Mouse (Mus musculus) C2C12 (cell line): ENCODE measurements around the gene 1700023F06Rik.

ENCODE experiments used
- CTCF ChIP-seq: IDR thresholded peaks from one replicate; pipeline ENCODE4 v1.5.1; 2011; ENCODE audit not compliant: control insufficient read depth, insufficient read depth, insufficient read length
- FOSL1 ChIP-seq: IDR thresholded peaks from one replicate; pipeline ENCODE4 v1.8.0; 2011; ENCODE audit warnings: mild to moderate bottlenecking, low read length; ENCODE audit not compliant: poor library complexity, insufficient read depth, severe bottlenecking
- MYOD1 ChIP-seq: IDR thresholded peaks from one replicate; pipeline ENCODE4 v1.6.1; 2011; ENCODE audit warnings: low read depth; ENCODE audit not compliant: control insufficient read depth, insufficient read length
- MYOG ChIP-seq: IDR thresholded peaks from one replicate; pipeline ENCODE4 v1.6.1; 2011; ENCODE audit not compliant: control insufficient read depth, insufficient read length; ENCODE audit errors: extremely low read depth

DNA sequence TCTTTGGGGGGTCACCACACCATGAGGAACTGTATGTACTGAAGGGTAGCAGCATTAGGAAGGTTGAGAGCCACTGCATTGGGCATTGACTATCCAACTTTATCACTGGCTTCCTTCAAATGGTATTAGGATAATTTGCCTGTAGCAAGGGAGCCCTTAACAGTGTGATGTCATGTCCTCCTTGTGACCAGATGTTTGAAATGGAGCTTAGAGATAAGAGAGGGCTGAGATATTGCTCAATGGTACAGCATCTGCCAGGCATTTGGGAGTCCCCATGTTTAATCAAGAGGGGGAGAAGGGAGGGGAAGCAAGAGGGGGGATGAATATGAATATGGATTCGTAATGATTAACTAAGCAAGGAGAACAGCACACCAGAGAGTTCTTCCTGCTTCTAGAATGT, 7.0 kb upstream of the 1700023F06Rik start:
- TF ChIP-seq CTCF (no peak), MYOG (no peak), FOSL1 (no peak), MYOD1 (no peak)
